Mouse (Mus musculus) heart, postnatal 0 days (tissue): ENCODE measurements around the gene Glipr2. TPM values are rescaled to one million over a fixed set of nuclear protein-coding genes. Genes with fewer than 3 reads are reported as not detected.

Source experiments
- ATAC-seq: fragments of 200-750 bp; cut with Nextera tagmentation; 2 replicates; pipeline ENCODE4 v1.8.0; 2017; ENCODE audit warnings: low read depth, moderate number of reproducible peaks, moderate library complexity; ENCODE audit not compliant: insufficient read depth
- DNase-seq: peaks from one replicate; pipeline ENCODE4 v3.0.0-alpha.2; 2016; ENCODE audit warnings: low spot score
- H3K27ac ChIP-seq: fragments of 300-500 bp; sonication (generic); 2 replicates; pipeline ENCODE4 v1.5.1; 2014; ENCODE audit warnings: low read depth, mild to moderate bottlenecking
- H3K27me3 ChIP-seq: fragments of 300-500 bp; sonication (generic); 2 replicates; pipeline ENCODE4 v1.6.1; 2014; ENCODE audit warnings: low read length, mixed read lengths; ENCODE audit not compliant: control insufficient read depth, insufficient read depth
- H3K36me3 ChIP-seq: fragments of 300-500 bp; sonication (generic); replicated peaks from 2 replicates; pipeline ENCODE4 v1.6.1; 2014; ENCODE audit warnings: low read length, mixed read lengths; ENCODE audit not compliant: control insufficient read depth, insufficient read depth
- H3K4me1 ChIP-seq: fragments of 300-500 bp; sonication (generic); 2 replicates; pipeline ENCODE4 v1.6.1; 2014; ENCODE audit warnings: antibody characterized with exemption; ENCODE audit not compliant: control insufficient read depth, insufficient read depth
- H3K4me2 ChIP-seq: fragments of 300-500 bp; sonication (generic); 2 replicates; pipeline ENCODE4 v1.6.1; 2014; ENCODE audit warnings: low read depth, mild to moderate bottlenecking, low read length, moderate library complexity
- H3K4me3 ChIP-seq: fragments of 300-500 bp; sonication (generic); 2 replicates; pipeline ENCODE4 v1.5.1; 2014; ENCODE audit warnings: low read depth, low read length
- H3K9ac ChIP-seq: fragments of 300-500 bp; sonication (generic); replicated peaks from 2 replicates; pipeline ENCODE4 v1.6.1; 2014; ENCODE audit warnings: low read depth, low read length, mixed read lengths
- H3K9me3 ChIP-seq: fragments of 300-500 bp; sonication (generic); replicated peaks from 2 replicates; pipeline ENCODE4 v1.6.1; 2016; ENCODE audit warnings: low read length; ENCODE audit not compliant: control insufficient read depth
- CTCF ChIP-seq: IDR thresholded peaks from 2 replicates; pipeline ENCODE4 v1.5.1; 2016; ENCODE audit warnings: antibody characterized with exemption, control low read depth, low read depth
- EP300 ChIP-seq: IDR thresholded peaks from 2 replicates; pipeline ENCODE4 v1.6.1; 2016; ENCODE audit warnings: antibody characterized with exemption, low read depth
- WGBS: fragments of 180-500 bp; shearing (Covaris S2); extraction: QIAGEN DNeasy Blood & Tissue Kit; methylation state at CpG from one replicate; pipeline ENCODE4 v1.1.7; 2014; 5-methylcytosine and 5-hydroxymethylcytosine counted together
- polyA plus RNA-seq: library from polyadenylated mRNA; unstranded; fragments of >200 nt; fragmentation: Nextera tagmentation; extraction: Ambion mirVana; gene quantifications from 2 replicates; pipeline ENCODE4 v1.2.1, GENCODE M21; 2015
- total RNA-seq: library from RNA; depleted of rRNA; stranded (reverse); fragments of >200 nt; gene quantifications from 2 replicates; pipeline ENCODE4 v1.2.3, GENCODE M21; 2014; ENCODE audit warnings: low replicate concordance; rRNA removed

Glipr2 gene
- total RNA-seq (35.8 and 39.2 TPM in 2 replicates), polyA plus RNA-seq (27.3 and 28.4 TPM in 2 replicates)

DNA sequence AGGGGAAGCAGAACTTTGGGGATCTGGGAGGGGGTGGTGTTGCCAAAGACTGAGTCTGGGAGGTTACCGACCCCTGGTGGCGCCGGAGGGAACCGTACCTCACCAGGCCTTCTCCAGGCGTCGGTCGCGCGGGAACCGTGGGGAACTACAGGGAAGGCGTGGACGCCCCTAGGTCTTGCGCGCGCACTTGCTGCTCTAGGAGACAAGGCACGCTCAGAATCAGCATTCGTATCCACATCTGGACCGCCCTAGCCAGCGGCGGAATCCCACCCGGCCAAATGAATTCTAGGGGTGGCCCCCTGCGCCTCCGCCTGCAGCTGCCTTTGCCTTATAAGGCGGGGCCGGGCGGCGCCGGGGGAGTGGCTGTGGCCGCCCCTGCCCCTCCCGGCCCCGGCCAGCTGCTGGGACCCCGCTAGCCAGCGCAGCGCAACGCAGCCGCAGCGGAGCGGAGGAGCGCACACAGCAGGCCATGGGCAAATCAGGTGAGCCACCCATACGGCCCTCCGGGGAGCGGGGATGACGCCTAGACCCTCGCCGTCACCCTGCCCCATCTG lies at the start of gene Glipr2:
Glipr2 (plus strand) TSS at position 110 of the 554 bp plus-strand sequence.
- DNase-seq: peak; percentile 74
- Histone ChIP-seq H3K9me3 (no peaks in the 10 kb centered on the region), H3K27ac (peak within 1 kb of the TSS; percentile 80), H3K4me3 (peak within 1 kb of the TSS; percentile 74), H3K9ac (peak within 1 kb of the TSS; percentile 67), H3K36me3 (no peaks in the 10 kb centered on the region), H3K4me1 (0 out of 2 replicates have a peak, but pooled peaks cover 9% of the 10 kb centered on the region), H3K27me3 (no peaks in the 10 kb centered on the region), H3K4me2 (peak within 1 kb of the TSS; percentile 99)
- peak; percentile 90 for ATAC-seq
- TF ChIP-seq CTCF: peak; percentile 77
- TF ChIP-seq EP300: no peak
- WGBS: 0% methylated on average over 45 of the region's 45 CpGs

DNA sequence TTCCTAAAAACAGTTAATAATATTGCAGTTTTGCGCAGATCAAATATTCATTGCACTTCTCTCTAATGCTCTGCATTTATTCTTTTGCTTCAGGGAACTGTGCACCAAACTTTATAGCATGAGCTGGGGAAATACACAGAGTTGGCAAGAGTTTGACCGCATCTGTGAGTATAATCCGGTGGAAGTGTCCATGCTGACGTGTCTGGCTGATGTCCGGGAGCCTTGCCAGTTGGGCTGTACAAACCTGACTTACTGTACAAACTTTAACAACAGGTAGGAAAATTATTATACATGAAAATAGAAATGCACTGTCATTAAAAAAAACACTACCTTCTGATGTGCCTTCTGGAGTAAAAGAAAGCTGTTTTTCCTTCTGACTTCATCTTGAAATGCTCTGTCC lies 39.0 kb upstream of the Glipr2 start:
- WGBS: 69% methylated on average over 5 of the region's 5 CpGs
- TF ChIP-seq CTCF (no peak), EP300 (no peak)

GRCm38 (mm10) chr4:43920602-43921001 lies 36.6 kb upstream of the Glipr2 start:
- DNase-seq (no peak), ATAC-seq (no peak)
- H3K4me1 ChIP-seq: no peaks in the 10 kb centered on the region
- no peaks in the 10 kb centered on the region for H3K27me3 ChIP-seq
- 94% methylated on average over 1 of the region's 1 CpGs for WGBS
- H3K4me3 ChIP-seq: no peak overlapping the region
- H3K9me3 ChIP-seq: no peaks in the 10 kb centered on the region
- H3K36me3 ChIP-seq: 0 out of 2 replicates have a peak, but pooled peaks cover 5% of the 10 kb centered on the region
- TF ChIP-seq CTCF: no peak
- no peak for TF ChIP-seq EP300
- H3K9ac ChIP-seq: no peak overlapping the region
- H3K27ac ChIP-seq: no peak overlapping the region
- no peak overlapping the region for H3K4me2 ChIP-seq

More for the DNA sequence above, 39.0 kb upstream of the Glipr2 start:
- Histone ChIP-seq H3K9ac (no peak overlapping the region), H3K4me1 (no peaks in the 10 kb centered on the region), H3K36me3 (0 out of 2 replicates have a peak, but pooled peaks cover 5% of the 10 kb centered on the region), H3K27ac (no peak overlapping the region), H3K4me3 (no peak overlapping the region), H3K27me3 (no peaks in the 10 kb centered on the region), H3K9me3 (no peaks in the 10 kb centered on the region), H3K4me2 (no peak overlapping the region)
- DNase-seq (no peak), ATAC-seq (no peak)

GRCm38 (mm10) chr4:43925125-43925524 lies 32.1 kb upstream of the Glipr2 start:
- 79% methylated on average over 6 of the region's 6 CpGs for WGBS
- H3K9me3 ChIP-seq: no peaks in the 10 kb centered on the region
- DNase-seq (no peak), ATAC-seq (no peak)
- H3K27ac ChIP-seq: no peak overlapping the region
- no peak overlapping the region for H3K4me2 ChIP-seq
- H3K9ac ChIP-seq: no peak overlapping the region
- TF ChIP-seq EP300 (no peak), CTCF (no peak)
- no peaks in the 10 kb centered on the region for H3K27me3 ChIP-seq
- H3K4me1 ChIP-seq: no peaks in the 10 kb centered on the region
- H3K36me3 ChIP-seq: peaks cover 24% of the 10 kb centered on the region; the same call in 1 of the 2 replicates
- no peak overlapping the region for H3K4me3 ChIP-seq

- 8% methylated on average over 3 of the region's 3 CpGs for WGBS
- H3K36me3 ChIP-seq: peaks cover 25% of the 10 kb centered on the region; the same call in 1 of the 2 replicates
- ATAC-seq: peak; percentile 70
Observed at GRCm38 (mm10) chr4:43925779-43926178, 31.4 kb upstream of the Glipr2 start.

More at GRCm38 (mm10) chr4:43925779-43926178, 31.4 kb upstream of the Glipr2 start:
- peak; percentile 70 for DNase-seq
- Histone ChIP-seq H3K9me3 (no peaks in the 10 kb centered on the region), H3K27me3 (no peaks in the 10 kb centered on the region), H3K27ac (no peak overlapping the region), H3K4me2 (no peak overlapping the region), H3K4me1 (no peaks in the 10 kb centered on the region), H3K4me3 (no peak overlapping the region), H3K9ac (no peak overlapping the region)
- TF ChIP-seq EP300 (no peak), CTCF (peak; percentile 90)
